Mouse (Mus musculus): ENCODE results near the gene Sugct.
A peak's percentile ranks its signal among the peaks of the same experiment; 100 is the strongest.

- TF ChIP-seq CTCF (IDR thresholded peaks at IDR 0.05; ENCODE audit: control insufficient read depth, insufficient read depth, insufficient read length) (no peak), MYOD1 (IDR thresholded peaks at IDR 0.05; ENCODE audit: control insufficient read depth, insufficient read length, low read depth) (no peak), USF1 (IDR thresholded peaks at IDR 0.05; ENCODE audit: low read depth) (no peak), MAX (IDR thresholded peaks at IDR 0.05) (no peak), CEBPB (IDR thresholded peaks at IDR 0.05; ENCODE audit: low read depth) (peak; percentile 63), MYOG (IDR thresholded peaks at IDR 0.05; ENCODE audit: control insufficient read depth, extremely low read depth, insufficient read length) (no peak)
These were observed 110.0 kb downstream of the Sugct start for GRCm38 (mm10) chr13:17585267-17585913.

Measured in C2C12 (cell line).